In the genomic region with DNA sequence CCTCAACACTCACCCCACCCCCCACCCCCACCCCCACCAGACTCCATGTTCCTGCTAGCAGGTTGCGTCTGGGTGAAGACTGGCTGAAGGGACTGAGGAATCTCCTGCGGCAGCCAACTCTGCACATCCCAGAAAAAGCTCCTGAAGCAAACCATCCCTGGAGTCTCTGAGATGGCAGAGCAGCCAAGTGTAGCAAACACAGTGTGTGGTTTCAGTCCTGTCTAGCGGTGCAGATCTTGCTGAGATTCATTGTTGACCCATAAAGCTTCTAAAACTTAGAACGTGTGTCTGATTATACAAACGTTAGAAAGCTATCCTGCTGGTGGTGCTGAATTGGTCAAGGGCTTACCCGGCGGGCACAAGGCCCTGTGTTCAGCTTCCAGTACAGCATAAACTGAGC, we compare ENCODE assay signal across 25 mouse cellular contexts.
DNase-seq lines count a peak whose midpoint lies in the region; ATAC-seq and TF ChIP-seq lines count a peak whose summit lies in the region.
"Had no signal": no experiment of that assay in that cellular context is flagged by ENCODE, and none has a peak within 500 bp of the region (broad histone marks: within the 10 kb centered on the region; RNA-seq: fewer than 3 reads in every experiment).

No protein-coding gene starts in this region.

- no peak overlapping the region for H3K27ac ChIP-seq in kidney, embryonic 15.5 days
- H3K27ac ChIP-seq in kidney, postnatal 0 days, result no peak overlapping the region
- H3K27ac ChIP-seq in intestine, embryonic 15.5 days, result 0 out of 2 replicates have a peak overlapping the region, but pooled peaks have one; percentile 40
- no peak overlapping the region for H3K27ac ChIP-seq in midbrain, embryonic 16.5 days (ENCODE audit: low read length)
- H3K27ac ChIP-seq: embryonic facial prominence, embryonic 13.5 days; embryonic facial prominence, embryonic 15.5 days; forebrain, embryonic 10.5 days; forebrain, embryonic 12.5 days had no signal

- no peak overlapping the region for H3K4me2 ChIP-seq in kidney, embryonic 15.5 days
- no peak overlapping the region for H3K4me2 ChIP-seq in kidney, postnatal 0 days (ENCODE audit: low read length)
- H3K4me2 ChIP-seq in intestine, embryonic 15.5 days (replicated peaks), result no peak overlapping the region
- H3K4me2 ChIP-seq in midbrain, embryonic 16.5 days (ENCODE audit: low read length), result no peak overlapping the region
- H3K4me2 ChIP-seq: embryonic facial prominence, embryonic 13.5 days; embryonic facial prominence, embryonic 15.5 days; forebrain, embryonic 12.5 days had no signal

- 0 out of 2 replicates have a peak, but pooled peaks have one; percentile 15 for ATAC-seq in kidney, embryonic 15.5 days (replicated peaks; ENCODE audit: low FRiP score)
- no peak; the same call in 1 of the 2 replicates for ATAC-seq in kidney, postnatal 0 days (replicated peaks; ENCODE audit: low FRiP score, low read depth)
- peak; percentile 61 for ATAC-seq in Patski
- no peak for ATAC-seq in intestine, embryonic 15.5 days
- no peak for ATAC-seq in midbrain, embryonic 16.5 days
- no peak for ATAC-seq in activated CD4-positive, CD25-positive, alpha-beta regulatory T cell, adult 4 months
- ATAC-seq: forebrain, embryonic 14.5 days; forebrain, embryonic 16.5 days had no signal

- no peak overlapping the region for H3K4me3 ChIP-seq in kidney, embryonic 15.5 days (replicated peaks)
- H3K4me3 ChIP-seq in kidney, postnatal 0 days (replicated peaks; ENCODE audit: low read depth, low read length), result no peak overlapping the region
- H3K4me3 ChIP-seq in intestine, embryonic 15.5 days (replicated peaks), result no peak overlapping the region
- H3K4me3 ChIP-seq in midbrain, embryonic 16.5 days (ENCODE audit: low read depth, low read length), result no peak overlapping the region
- H3K4me3 ChIP-seq: embryonic facial prominence, embryonic 13.5 days; embryonic facial prominence, embryonic 15.5 days; erythroblast, embryonic 14.5 days; forebrain, embryonic 10.5 days; forebrain, embryonic 12.5 days had no signal

- no peaks in the 10 kb centered on the region for H3K36me3 ChIP-seq in kidney, embryonic 15.5 days
- H3K36me3 ChIP-seq in kidney, postnatal 0 days (ENCODE audit: insufficient read depth, low read length), result no peaks in the 10 kb centered on the region
- H3K36me3 ChIP-seq in intestine, embryonic 15.5 days, result no peaks in the 10 kb centered on the region
- H3K36me3 ChIP-seq in midbrain, embryonic 16.5 days (ENCODE audit: control insufficient read depth, insufficient read depth, low read length), result no peaks in the 10 kb centered on the region
- H3K36me3 ChIP-seq: embryonic facial prominence, embryonic 13.5 days; embryonic facial prominence, embryonic 15.5 days; forebrain, embryonic 12.5 days had no signal

- in situ Hi-C loops in Patski (cut with MboI; ENCODE audit: low pct_unique_long_range_greater_than_20kb), result no loop called here

- CTCF ChIA-PET in Patski (lab: Charles Lee), result interaction anchor here (1.2 to 1.5 kb wide), 2 partner anchors 12 to 19 kb away, joined by 3 to 6 read pairs; no protein-coding TSS in a partner anchor

- peaks cover 23% of the 10 kb centered on the region for H3K4me1 ChIP-seq in kidney, embryonic 15.5 days
- no peaks in the 10 kb centered on the region for H3K4me1 ChIP-seq in kidney, postnatal 0 days (replicated peaks; ENCODE audit: insufficient read depth, low read length)
- peaks cover 13% of the 10 kb centered on the region for H3K4me1 ChIP-seq in intestine, embryonic 15.5 days (replicated peaks)
- H3K4me1 ChIP-seq in midbrain, embryonic 16.5 days (ENCODE audit: control insufficient read depth, insufficient read depth, low read length), result peaks cover 4% of the 10 kb centered on the region; the same call in 1 of the 2 replicates
- H3K4me1 ChIP-seq: forebrain, embryonic 12.5 days had no signal

- no peaks in the 10 kb centered on the region for H3K27me3 ChIP-seq in kidney, embryonic 15.5 days
- no peaks in the 10 kb centered on the region for H3K27me3 ChIP-seq in kidney, postnatal 0 days (ENCODE audit: insufficient read depth, low read length)
- no peaks in the 10 kb centered on the region for H3K27me3 ChIP-seq in Patski
- no peaks in the 10 kb centered on the region for H3K27me3 ChIP-seq in intestine, embryonic 15.5 days (replicated peaks)
- H3K27me3 ChIP-seq in midbrain, embryonic 16.5 days (ENCODE audit: control insufficient read depth, insufficient read depth, low read depth, low read length), result no peaks in the 10 kb centered on the region
- H3K27me3 ChIP-seq: embryonic facial prominence, embryonic 13.5 days; embryonic facial prominence, embryonic 15.5 days; forebrain, embryonic 12.5 days had no signal

- no peak for TF ChIP-seq CTCF in kidney, postnatal 0 days (IDR thresholded peaks at IDR 0.05; ENCODE audit: low read depth)
- TF ChIP-seq CTCF in Patski (IDR thresholded peaks at IDR 0.05), result no peak

- POLR2A ChIA-PET in Patski (lab: Charles Lee), result no interaction called here

- no peaks in the 10 kb centered on the region for H3K9me3 ChIP-seq in kidney, embryonic 15.5 days (replicated peaks)
- H3K9me3 ChIP-seq in kidney, postnatal 0 days (replicated peaks; ENCODE audit: low read length), result no peaks in the 10 kb centered on the region
- no peaks in the 10 kb centered on the region for H3K9me3 ChIP-seq in intestine, embryonic 15.5 days
- H3K9me3 ChIP-seq in midbrain, embryonic 16.5 days (replicated peaks; ENCODE audit: control insufficient read depth, low read length, poor library complexity, severe bottlenecking), result no peaks in the 10 kb centered on the region
- H3K9me3 ChIP-seq: embryonic facial prominence, embryonic 13.5 days; embryonic facial prominence, embryonic 15.5 days; forebrain, embryonic 10.5 days; forebrain, embryonic 12.5 days had no signal

- WGBS in kidney, embryonic 15.5 days, result 40% methylated on average over 7 of the region's 7 CpGs
- 34% methylated on average over 7 of the region's 7 CpGs for WGBS in kidney, postnatal 0 days
- 49% methylated on average over 7 of the region's 7 CpGs for WGBS in intestine, embryonic 15.5 days
- WGBS in midbrain, embryonic 16.5 days, result 39% methylated on average over 7 of the region's 7 CpGs

- H3K9ac ChIP-seq in kidney, embryonic 15.5 days, result no peak overlapping the region
- H3K9ac ChIP-seq in kidney, postnatal 0 days (ENCODE audit: low read depth, low read length), result no peak overlapping the region
- H3K9ac ChIP-seq in intestine, embryonic 15.5 days, result no peak overlapping the region
- H3K9ac ChIP-seq in midbrain, embryonic 16.5 days (ENCODE audit: low read depth, low read length), result no peak overlapping the region
- H3K9ac ChIP-seq: embryonic facial prominence, embryonic 13.5 days; embryonic facial prominence, embryonic 15.5 days; forebrain, embryonic 12.5 days had no signal

- DNase-seq in kidney, adult 9 months, result no peak
- DNase-seq in kidney, postnatal 0 days (ENCODE audit: low spot score), result peak; percentile 61
- no peak for DNase-seq in kidney, postnatal 36 days
- DNase-seq in Patski (ENCODE audit: low read depth, low spot score), result no peak
- DNase-seq: adrenal gland, adult 2 months; adrenal gland, postnatal 10 days; adrenal gland, postnatal 25 days; cerebellum, adult 11 months; cerebellum, adult 18-20 months; cerebellum, adult 8-10 months; cerebellum, adult 9-11 months; cerebellum, postnatal 14 days; cerebellum, postnatal 36 days; embryo, embryonic 11 days had no signal

Comparison
In these comparisons a context has a peak if more than half of its experiments do, and no peak if none do; other contexts are left out.
1. ATAC-seq: peak in kidney, embryonic 15.5 days (single experiment) and Patski (single experiment); none in kidney, postnatal 0 days (single experiment), intestine, embryonic 15.5 days (single experiment), midbrain, embryonic 16.5 days (single experiment) and activated CD4-positive, CD25-positive, alpha-beta regulatory T cell, adult 4 months (single experiment).